Mouse (Mus musculus) forebrain, embryonic 15.5 days (tissue): ENCODE measurements at regions not wholly inside any gene's neighbourhood (a gene's known extent, or its start where the extent isn't known, plus 50 kb on each side); places are given as distances from the start of the nearest gene placed in this dataset.
A peak's percentile ranks its signal among the peaks of the same experiment; 100 is the strongest.

Source experiments
- ATAC-seq: fragments of 200-750 bp; cut with Nextera tagmentation; replicated peaks from 2 replicates; pipeline ENCODE4 v1.8.0; 2017; ENCODE audit warnings: mild to moderate bottlenecking, moderate TSS enrichment, moderate library complexity
- H3K27ac ChIP-seq: fragments of 300-500 bp; sonication (generic); replicated peaks from 2 replicates; pipeline ENCODE4 v1.5.1; 2015; ENCODE audit warnings: mild to moderate bottlenecking, inconsistent platforms
- H3K27me3 ChIP-seq: fragments of 300-500 bp; sonication (generic); 2 replicates; pipeline ENCODE4 v1.6.1; 2015; ENCODE audit warnings: inconsistent platforms
- H3K36me3 ChIP-seq: fragments of 300-500 bp; sonication (generic); 2 replicates; pipeline ENCODE4 v1.6.1; 2015; ENCODE audit warnings: mild to moderate bottlenecking, inconsistent platforms
- H3K4me1 ChIP-seq: fragments of 300-500 bp; sonication (generic); 2 replicates; pipeline ENCODE4 v1.6.1; 2015; ENCODE audit warnings: inconsistent platforms
- H3K4me2 ChIP-seq: fragments of 300-500 bp; sonication (generic); replicated peaks from 2 replicates; pipeline ENCODE4 v1.6.1; 2015; ENCODE audit warnings: mild to moderate bottlenecking, inconsistent platforms
- H3K4me3 ChIP-seq: fragments of 300-500 bp; sonication (generic); 2 replicates; pipeline ENCODE4 v1.5.1; 2015; ENCODE audit warnings: mild to moderate bottlenecking, inconsistent platforms
- H3K9ac ChIP-seq: fragments of 300-500 bp; sonication (generic); replicated peaks from 2 replicates; pipeline ENCODE4 v1.6.1; 2015; ENCODE audit warnings: mild to moderate bottlenecking, inconsistent platforms
- H3K9me3 ChIP-seq: fragments of 300-500 bp; sonication (generic); 2 replicates; pipeline ENCODE4 v1.6.1; 2016; ENCODE audit warnings: inconsistent platforms
- WGBS: fragments of 180-500 bp; shearing (Covaris S2); methylation state at CpG from one replicate; pipeline ENCODE4 v1.1.7; 2015; ENCODE audit warnings: mixed read lengths; 5-methylcytosine and 5-hydroxymethylcytosine counted together

- Histone ChIP-seq H3K4me1 (no peaks in the 10 kb centered on the region), H3K27me3 (no peaks in the 10 kb centered on the region), H3K4me2 (no peak overlapping the region), H3K27ac (no peak overlapping the region), H3K36me3 (no peaks in the 10 kb centered on the region), H3K4me3 (no peak overlapping the region), H3K9me3 (peaks cover 4% of the 10 kb centered on the region; the same call in 1 of the 2 replicates), H3K9ac (no peak overlapping the region)
- no peak for ATAC-seq
- WGBS = 34% methylated on average over 3 of the region's 3 CpGs
Observed at GRCm38 (mm10) chr14:80083724-80084123, 99.8 kb downstream of the Olfm4 start.

- no peak for ATAC-seq
- no peaks in the 10 kb centered on the region for H3K27me3 ChIP-seq
- H3K4me2 ChIP-seq = no peak overlapping the region
- no peaks in the 10 kb centered on the region for H3K4me1 ChIP-seq
- no peak overlapping the region for H3K27ac ChIP-seq
- H3K9me3 ChIP-seq = no peaks in the 10 kb centered on the region
- no peaks in the 10 kb centered on the region for H3K36me3 ChIP-seq
- 19% methylated on average over 1 of the region's 1 CpGs for WGBS
- no peak overlapping the region for H3K4me3 ChIP-seq
- no peak overlapping the region for H3K9ac ChIP-seq
Observed at GRCm38 (mm10) chr14:80097238-80097637, 113.4 kb downstream of the Olfm4 start.

GRCm38 (mm10) chr14:80113115-80113687 lies 129.3 kb downstream of the Olfm4 start:
- ATAC-seq = no peak
- Histone ChIP-seq H3K4me3 (no peak overlapping the region), H3K9ac (no peak overlapping the region), H3K9me3 (no peaks in the 10 kb centered on the region), H3K4me2 (no peak overlapping the region), H3K27me3 (no peaks in the 10 kb centered on the region), H3K36me3 (no peaks in the 10 kb centered on the region), H3K27ac (no peak overlapping the region), H3K4me1 (peaks cover 7% of the 10 kb centered on the region)
- WGBS = 74% methylated on average over 6 of the region's 6 CpGs

- no peaks in the 10 kb centered on the region for H3K27me3 ChIP-seq
- H3K36me3 ChIP-seq = no peaks in the 10 kb centered on the region
- no peak for ATAC-seq
- H3K4me3 ChIP-seq = no peak overlapping the region
- no peaks in the 10 kb centered on the region for H3K9me3 ChIP-seq
- no peak overlapping the region for H3K9ac ChIP-seq
- no peak overlapping the region for H3K27ac ChIP-seq
- H3K4me2 ChIP-seq = no peak overlapping the region
- peaks cover 7% of the 10 kb centered on the region for H3K4me1 ChIP-seq
Observed at GRCm38 (mm10) chr14:80114326-80114725, 130.4 kb downstream of the Olfm4 start.

GRCm38 (mm10) chr14:80125156-80125555 lies 141.3 kb downstream of the Olfm4 start:
- H3K27ac ChIP-seq = no peak overlapping the region
- no peak overlapping the region for H3K9ac ChIP-seq
- no peaks in the 10 kb centered on the region for H3K36me3 ChIP-seq
- ATAC-seq = no peak
- H3K9me3 ChIP-seq = no peaks in the 10 kb centered on the region
- 81% methylated on average over 4 of the region's 4 CpGs for WGBS
- no peak overlapping the region for H3K4me2 ChIP-seq
- no peak overlapping the region for H3K4me3 ChIP-seq
- H3K4me1 ChIP-seq = no peaks in the 10 kb centered on the region
- no peaks in the 10 kb centered on the region for H3K27me3 ChIP-seq

GRCm38 (mm10) chr14:80128181-80128580 lies 144.3 kb downstream of the Olfm4 start:
- no peaks in the 10 kb centered on the region for H3K9me3 ChIP-seq
- ATAC-seq = no peak
- 91% methylated on average over 2 of the region's 2 CpGs for WGBS
- no peaks in the 10 kb centered on the region for H3K27me3 ChIP-seq
- H3K27ac ChIP-seq = no peak overlapping the region
- no peak overlapping the region for H3K9ac ChIP-seq
- H3K4me1 ChIP-seq = no peaks in the 10 kb centered on the region
- H3K36me3 ChIP-seq = no peaks in the 10 kb centered on the region
- no peak overlapping the region for H3K4me2 ChIP-seq
- H3K4me3 ChIP-seq = no peak overlapping the region

- Histone ChIP-seq H3K36me3 (no peaks in the 10 kb centered on the region), H3K9me3 (no peaks in the 10 kb centered on the region), H3K27ac (0 out of 2 replicates have a peak overlapping the region, but pooled peaks have one; percentile 23), H3K27me3 (no peaks in the 10 kb centered on the region), H3K4me1 (peaks cover 24% of the 10 kb centered on the region), H3K9ac (no peak overlapping the region), H3K4me2 (no peak overlapping the region), H3K4me3 (no peak overlapping the region)
- ATAC-seq = no peak
- WGBS = 35% methylated on average over 5 of the region's 5 CpGs
Observed at GRCm38 (mm10) chr14:80137541-80137940, 153.7 kb downstream of the Olfm4 start.

- Histone ChIP-seq H3K4me3 (no peak overlapping the region), H3K4me1 (peaks cover 24% of the 10 kb centered on the region), H3K27ac (peak overlapping the region; percentile 72), H3K9me3 (no peaks in the 10 kb centered on the region), H3K4me2 (no peak overlapping the region; the same call in 1 of the 2 replicates), H3K36me3 (no peaks in the 10 kb centered on the region), H3K9ac (no peak overlapping the region), H3K27me3 (no peaks in the 10 kb centered on the region)
- 1% methylated on average over 6 of the region's 6 CpGs for WGBS
- ATAC-seq = peak; percentile 89
Observed at GRCm38 (mm10) chr14:80138991-80139791, 155.3 kb downstream of the Olfm4 start.

GRCm38 (mm10) chr14:80157002-80157401 lies 173.1 kb downstream of the Olfm4 start:
- no peaks in the 10 kb centered on the region for H3K4me1 ChIP-seq
- H3K4me3 ChIP-seq = no peak overlapping the region
- H3K9ac ChIP-seq = no peak overlapping the region
- H3K36me3 ChIP-seq = no peaks in the 10 kb centered on the region
- H3K27ac ChIP-seq = no peak overlapping the region
- no peak for ATAC-seq
- 44% methylated on average over 6 of the region's 6 CpGs for WGBS
- no peaks in the 10 kb centered on the region for H3K27me3 ChIP-seq
- no peak overlapping the region for H3K4me2 ChIP-seq
- H3K9me3 ChIP-seq = no peaks in the 10 kb centered on the region

- peaks cover 24% of the 10 kb centered on the region; the same call in 1 of the 2 replicates for H3K4me1 ChIP-seq
- no peak overlapping the region for H3K4me2 ChIP-seq
- no peaks in the 10 kb centered on the region for H3K9me3 ChIP-seq
- H3K4me3 ChIP-seq = no peak overlapping the region
- H3K9ac ChIP-seq = no peak overlapping the region
- no peaks in the 10 kb centered on the region for H3K36me3 ChIP-seq
- no peak for ATAC-seq
- no peaks in the 10 kb centered on the region for H3K27me3 ChIP-seq
- WGBS = 6% methylated on average over 1 of the region's 1 CpGs
- no peak overlapping the region for H3K27ac ChIP-seq
Observed at GRCm38 (mm10) chr14:80169211-80169610, 185.3 kb downstream of the Olfm4 start.

- Histone ChIP-seq H3K4me1 (peaks cover 24% of the 10 kb centered on the region; the same call in 1 of the 2 replicates), H3K9ac (no peak overlapping the region), H3K9me3 (no peaks in the 10 kb centered on the region), H3K27ac (peak overlapping the region; percentile 32; the same call in 1 of the 2 replicates), H3K27me3 (no peaks in the 10 kb centered on the region), H3K4me2 (peak overlapping the region; percentile 22), H3K4me3 (peak overlapping the region; percentile 6; the same call in 1 of the 2 replicates), H3K36me3 (no peaks in the 10 kb centered on the region)
- WGBS = 3% methylated on average over 11 of the region's 11 CpGs
- ATAC-seq = peak; percentile 57; the same call in 1 of the 2 replicates
Observed at GRCm38 (mm10) chr14:80170450-80171180, 186.7 kb downstream of the Olfm4 start.
